Mouse (Mus musculus) C2C12 (cell line): ENCODE measurements around the gene Sorbs1.

Experiments used
- CTCF ChIP-seq: IDR thresholded peaks from one replicate; pipeline ENCODE4 v1.5.1; 2011; ENCODE audit not compliant: control insufficient read depth, insufficient read depth, insufficient read length
- FOSL1 ChIP-seq: IDR thresholded peaks from one replicate; pipeline ENCODE4 v1.8.0; 2011; ENCODE audit warnings: mild to moderate bottlenecking, low read length; ENCODE audit not compliant: poor library complexity, insufficient read depth, severe bottlenecking
- MAX ChIP-seq: IDR thresholded peaks from one replicate; pipeline ENCODE4 v1.6.1; 2011; ENCODE audit warnings: mild to moderate bottlenecking, control low read depth
- MYOG ChIP-seq: IDR thresholded peaks from one replicate; pipeline ENCODE4 v1.6.1; 2011; ENCODE audit not compliant: control insufficient read depth, insufficient read length; ENCODE audit errors: extremely low read depth
- USF1 ChIP-seq: IDR thresholded peaks from one replicate; pipeline ENCODE4 v1.6.1; 2011; ENCODE audit warnings: low read depth, mild to moderate bottlenecking, control low read depth, moderate library complexity

GRCm38 (mm10) chr19:40268493-40268892 is 245.1 kb downstream of the Sorbs1 start:
- TF ChIP-seq FOSL1, result no peak
- no peak for TF ChIP-seq CTCF
- no peak for TF ChIP-seq MAX
- no peak for TF ChIP-seq MYOG
- no peak for TF ChIP-seq USF1
